Mouse (Mus musculus) liver, embryonic 16.5 days (tissue): ENCODE data around the gene Hrnr. TPM values are rescaled to one million over a fixed set of nuclear protein-coding genes. Genes with fewer than 3 reads are reported as not detected.

Source experiments
- ATAC-seq: fragments of 200-750 bp; cut with Nextera tagmentation; 2 replicates; pipeline ENCODE4 v1.8.0; 2017; ENCODE audit warnings: low read depth, mild to moderate bottlenecking, moderate number of reproducible peaks, moderate library complexity
- H3K27ac ChIP-seq: fragments of 300-500 bp; sonication (generic); 2 replicates; pipeline ENCODE4 v1.5.1; 2014; ENCODE audit warnings: mild to moderate bottlenecking, low read length
- H3K27me3 ChIP-seq: fragments of 300-500 bp; sonication (generic); 2 replicates; pipeline ENCODE4 v1.6.1; 2014; ENCODE audit warnings: low read depth, low read length, mixed read lengths; ENCODE audit not compliant: control insufficient read depth, insufficient read depth
- H3K36me3 ChIP-seq: fragments of 300-500 bp; sonication (generic); 2 replicates; pipeline ENCODE4 v1.6.1; 2014; ENCODE audit warnings: mild to moderate bottlenecking; ENCODE audit not compliant: control insufficient read depth, insufficient read depth
- H3K4me1 ChIP-seq: fragments of 300-500 bp; sonication (generic); 2 replicates; pipeline ENCODE4 v1.6.1; 2014; ENCODE audit warnings: low read depth, low read length, mixed read lengths; ENCODE audit not compliant: control insufficient read depth
- H3K4me2 ChIP-seq: fragments of 300-500 bp; sonication (generic); 2 replicates; pipeline ENCODE4 v1.6.1; 2014; ENCODE audit warnings: low read depth, low read length, mixed read lengths
- H3K4me3 ChIP-seq: fragments of 300-500 bp; sonication (generic); 2 replicates; pipeline ENCODE4 v1.5.1; 2014; ENCODE audit warnings: low read depth, mild to moderate bottlenecking, low read length
- H3K9ac ChIP-seq: fragments of 300-500 bp; sonication (generic); 2 replicates; pipeline ENCODE4 v1.6.1; 2014; ENCODE audit warnings: low read depth, low read length
- H3K9me3 ChIP-seq: fragments of 300-500 bp; sonication (generic); replicated peaks from 2 replicates; pipeline ENCODE4 v1.6.1; 2016; ENCODE audit warnings: low read length; ENCODE audit not compliant: control insufficient read depth
- WGBS: fragments of 180-500 bp; shearing (Covaris S2); extraction: QIAGEN DNeasy Blood & Tissue Kit; methylation state at CpG from one replicate; pipeline ENCODE4 v1.1.7; 2014; ENCODE audit not compliant: insufficient replicate concordance; 5-methylcytosine and 5-hydroxymethylcytosine counted together
- polyA plus RNA-seq: library from polyadenylated mRNA; unstranded; fragments of >200 nt; fragmentation: Nextera tagmentation; extraction: Ambion mirVana; gene quantifications from 2 replicates; pipeline ENCODE4 v1.2.1, GENCODE M21; 2015

Hrnr gene
- polyA plus RNA-seq, 1 experiment from 2014 or later, result not detected

DNA sequence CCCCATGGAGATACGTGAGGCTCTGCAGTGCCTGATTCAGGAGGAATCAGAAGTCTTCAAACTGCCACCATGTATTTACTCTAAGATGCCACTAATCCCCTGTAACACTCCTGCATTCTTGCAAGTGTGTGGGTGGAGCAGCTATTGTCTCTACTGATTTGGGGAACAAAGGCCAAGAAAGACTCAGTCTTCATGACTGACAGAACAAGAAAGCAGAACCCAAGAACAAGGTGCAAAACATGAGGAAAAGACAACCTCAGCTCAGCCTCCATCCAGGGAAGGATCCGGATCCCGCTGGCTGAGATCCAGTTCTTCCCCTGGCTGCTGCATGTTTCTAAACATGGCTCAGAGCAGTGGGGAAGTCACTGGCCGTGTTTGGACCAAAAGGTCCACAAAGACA, 58.6 kb downstream of the Hrnr start:
- 56% methylated on average over 4 of the region's 4 CpGs for WGBS
- H3K36me3 ChIP-seq, result no peaks in the 10 kb centered on the region
- no peak overlapping the region for H3K4me2 ChIP-seq

More for the DNA sequence above, 58.6 kb downstream of the Hrnr start:
- Histone ChIP-seq H3K9ac (no peak overlapping the region), H3K27ac (no peak overlapping the region), H3K9me3 (no peaks in the 10 kb centered on the region), H3K27me3 (no peaks in the 10 kb centered on the region), H3K4me3 (no peak overlapping the region), H3K4me1 (no peaks in the 10 kb centered on the region)
- no peak for ATAC-seq

Other genes with a start within 250 kb of the Hrnr start
- gene Crnn, start 175.0 kb upstream of the Hrnr start, polyA plus RNA-seq, result not detected in 2 replicates
- not detected in 2 replicates for gene Flg2, start 122.5 kb upstream of the Hrnr start, polyA plus RNA-seq
- not detected in 2 replicates for gene Flg, start 46.2 kb upstream of the Hrnr start, polyA plus RNA-seq
- not detected in 2 replicates for gene Rptn, start 74.0 kb downstream of the Hrnr start, polyA plus RNA-seq
- 0.05 TPM in 2 replicates for gene Tchh, start 122.6 kb downstream of the Hrnr start, polyA plus RNA-seq
- gene Tchhl1, start 149.0 kb downstream of the Hrnr start, polyA plus RNA-seq, result not detected in 2 replicates
- 195 and 219 TPM in 2 replicates for gene S100a11, start 200.7 kb downstream of the Hrnr start, polyA plus RNA-seq
- 48.2 and 48.9 TPM in 2 replicates for gene S100a10, start 235.3 kb downstream of the Hrnr start, polyA plus RNA-seq